Mouse (Mus musculus): ENCODE measurements at regions not wholly inside any gene's neighbourhood (a gene's known extent, or its start where the extent isn't known, plus 50 kb on each side); places are given as distances from the start of the nearest gene placed in this dataset.

- no peaks in the 10 kb centered on the region for H3K36me3 ChIP-seq (ENCODE audit: insufficient read depth, low read length)
- H3K4me1 ChIP-seq (replicated peaks; ENCODE audit: insufficient read depth, low read length) = peaks cover 14% of the 10 kb centered on the region
- WGBS = 64% methylated on average over 15 of the region's 15 CpGs
- H3K4me3 ChIP-seq (replicated peaks; ENCODE audit: low read depth, low read length) = no peak overlapping the region
- H3K27me3 ChIP-seq (ENCODE audit: insufficient read depth, low read length) = no peaks in the 10 kb centered on the region
- no peak overlapping the region for H3K9ac ChIP-seq (ENCODE audit: low read depth, low read length)
- H3K9me3 ChIP-seq (replicated peaks; ENCODE audit: low read length) = no peaks in the 10 kb centered on the region
- DNase-seq (ENCODE audit: low spot score) (no peak), ATAC-seq (replicated peaks; ENCODE audit: low FRiP score, low read depth) (no peak)
- TF ChIP-seq CTCF (IDR thresholded peaks at IDR 0.05; ENCODE audit: low read depth) = no peak
- no peak overlapping the region for H3K27ac ChIP-seq
- no peak overlapping the region for H3K4me2 ChIP-seq (ENCODE audit: low read length)
Observed at GRCm38 (mm10) chr12:54316066-54316567, 112.5 kb upstream of the Egln3 start.

GRCm38 (mm10) chr12:54314153-54314552 is 110.5 kb upstream of the Egln3 start:
- whole genome bisulfite sequencing = 86% methylated on average over 2 of the region's 2 CpGs

GRCm38 (mm10) chr12:54313211-54313845 is 109.7 kb upstream of the Egln3 start:
- peak overlapping the region; percentile 65 for H3K4me2 ChIP-seq (ENCODE audit: low read length)
- peak; percentile 94 for ATAC-seq (replicated peaks; ENCODE audit: low FRiP score, low read depth)
- TF ChIP-seq CTCF (IDR thresholded peaks at IDR 0.05; ENCODE audit: low read depth) = no peak
- peaks cover 14% of the 10 kb centered on the region for H3K4me1 ChIP-seq (replicated peaks; ENCODE audit: insufficient read depth, low read length)
- WGBS = 1% methylated on average over 20 of the region's 20 CpGs
- H3K27me3 ChIP-seq (ENCODE audit: insufficient read depth, low read length) = no peaks in the 10 kb centered on the region
- H3K4me3 ChIP-seq (replicated peaks; ENCODE audit: low read depth, low read length) = peak overlapping the region; percentile 29
- H3K36me3 ChIP-seq (ENCODE audit: insufficient read depth, low read length) = no peaks in the 10 kb centered on the region
- DNase-seq (ENCODE audit: low spot score) = peak; percentile 57
- no peaks in the 10 kb centered on the region for H3K9me3 ChIP-seq (replicated peaks; ENCODE audit: low read length)
- peak overlapping the region; percentile 55 for H3K27ac ChIP-seq
- H3K9ac ChIP-seq (ENCODE audit: low read depth, low read length) = peak overlapping the region; percentile 45; the same call in 1 of the 2 replicates

More at GRCm38 (mm10) chr12:54314153-54314552, 110.5 kb upstream of the Egln3 start:
- H3K36me3 ChIP-seq (ENCODE audit: insufficient read depth, low read length) = no peaks in the 10 kb centered on the region
- no peak for DNase-seq (ENCODE audit: low spot score)
- no peak overlapping the region for H3K27ac ChIP-seq
- TF ChIP-seq CTCF (IDR thresholded peaks at IDR 0.05; ENCODE audit: low read depth) = no peak
- H3K9ac ChIP-seq (ENCODE audit: low read depth, low read length) = no peak overlapping the region
- no peaks in the 10 kb centered on the region for H3K9me3 ChIP-seq (replicated peaks; ENCODE audit: low read length)
- H3K4me3 ChIP-seq (replicated peaks; ENCODE audit: low read depth, low read length) = no peak overlapping the region
- no peak overlapping the region for H3K4me2 ChIP-seq (ENCODE audit: low read length)
- H3K27me3 ChIP-seq (ENCODE audit: insufficient read depth, low read length) = no peaks in the 10 kb centered on the region
- H3K4me1 ChIP-seq (replicated peaks; ENCODE audit: insufficient read depth, low read length) = peaks cover 14% of the 10 kb centered on the region
- no peak for ATAC-seq (replicated peaks; ENCODE audit: low FRiP score, low read depth)

- Histone ChIP-seq H3K4me2 (ENCODE audit: low read length) (peak overlapping the region; percentile 65), H3K27me3 (ENCODE audit: insufficient read depth, low read length) (no peaks in the 10 kb centered on the region), H3K9ac (ENCODE audit: low read depth, low read length) (peak overlapping the region; percentile 45; the same call in 1 of the 2 replicates), H3K4me1 (replicated peaks; ENCODE audit: insufficient read depth, low read length) (peaks cover 14% of the 10 kb centered on the region), H3K9me3 (replicated peaks; ENCODE audit: low read length) (no peaks in the 10 kb centered on the region), H3K27ac (peak overlapping the region; percentile 55), H3K36me3 (ENCODE audit: insufficient read depth, low read length) (no peaks in the 10 kb centered on the region), H3K4me3 (replicated peaks; ENCODE audit: low read depth, low read length) (peak overlapping the region; percentile 29)
- DNase-seq (ENCODE audit: low spot score) (no peak), ATAC-seq (replicated peaks; ENCODE audit: low FRiP score, low read depth) (peak; percentile 18; the same call in 1 of the 2 replicates)
- TF ChIP-seq CTCF (IDR thresholded peaks at IDR 0.05; ENCODE audit: low read depth) = no peak
- WGBS = 18% methylated on average over 14 of the region's 14 CpGs
Observed at GRCm38 (mm10) chr12:54312522-54313210, 109.0 kb upstream of the Egln3 start.

GRCm38 (mm10) chr12:54311896-54312521 is 108.3 kb upstream of the Egln3 start:
- Histone ChIP-seq H3K36me3 (ENCODE audit: insufficient read depth, low read length) (no peaks in the 10 kb centered on the region), H3K27me3 (ENCODE audit: insufficient read depth, low read length) (no peaks in the 10 kb centered on the region), H3K9ac (ENCODE audit: low read depth, low read length) (no peak overlapping the region), H3K27ac (0 out of 2 replicates have a peak overlapping the region, but pooled peaks have one; percentile 55), H3K9me3 (replicated peaks; ENCODE audit: low read length) (no peaks in the 10 kb centered on the region), H3K4me3 (replicated peaks; ENCODE audit: low read depth, low read length) (no peak overlapping the region), H3K4me1 (replicated peaks; ENCODE audit: insufficient read depth, low read length) (peaks cover 12% of the 10 kb centered on the region), H3K4me2 (ENCODE audit: low read length) (no peak overlapping the region)
- TF ChIP-seq CTCF (IDR thresholded peaks at IDR 0.05; ENCODE audit: low read depth) = no peak
- no peak for DNase-seq (ENCODE audit: low spot score)
- 62% methylated on average over 4 of the region's 4 CpGs for WGBS
- no peak for ATAC-seq (replicated peaks; ENCODE audit: low FRiP score, low read depth)

- no peak for DNase-seq (ENCODE audit: low spot score)
Observed at GRCm38 (mm10) chr12:54309874-54310273, 106.2 kb upstream of the Egln3 start.

More at GRCm38 (mm10) chr12:54309874-54310273, 106.2 kb upstream of the Egln3 start:
- no peaks in the 10 kb centered on the region for H3K9me3 ChIP-seq (replicated peaks; ENCODE audit: low read length)
- ATAC-seq (replicated peaks; ENCODE audit: low FRiP score, low read depth) = no peak
- peaks cover 8% of the 10 kb centered on the region for H3K4me1 ChIP-seq (replicated peaks; ENCODE audit: insufficient read depth, low read length)
- TF ChIP-seq CTCF (IDR thresholded peaks at IDR 0.05; ENCODE audit: low read depth) = no peak
- 84% methylated on average over 4 of the region's 4 CpGs for WGBS
- H3K27me3 ChIP-seq (ENCODE audit: insufficient read depth, low read length) = no peaks in the 10 kb centered on the region
- no peaks in the 10 kb centered on the region for H3K36me3 ChIP-seq (ENCODE audit: insufficient read depth, low read length)
- no peak overlapping the region for H3K9ac ChIP-seq (ENCODE audit: low read depth, low read length)
- H3K4me3 ChIP-seq (replicated peaks; ENCODE audit: low read depth, low read length) = no peak overlapping the region
- no peak overlapping the region for H3K27ac ChIP-seq
- no peak overlapping the region for H3K4me2 ChIP-seq (ENCODE audit: low read length)
